Mouse (Mus musculus) ZHBTc4 (cell line): ENCODE results near the gene Nxn.

ENCODE experiments used
- DNase-seq: peaks from one replicate; pipeline ENCODE4 v3.0.0-alpha.2; 2011; ENCODE audit warnings: low read depth, low spot score

Nxn gene

DNA sequence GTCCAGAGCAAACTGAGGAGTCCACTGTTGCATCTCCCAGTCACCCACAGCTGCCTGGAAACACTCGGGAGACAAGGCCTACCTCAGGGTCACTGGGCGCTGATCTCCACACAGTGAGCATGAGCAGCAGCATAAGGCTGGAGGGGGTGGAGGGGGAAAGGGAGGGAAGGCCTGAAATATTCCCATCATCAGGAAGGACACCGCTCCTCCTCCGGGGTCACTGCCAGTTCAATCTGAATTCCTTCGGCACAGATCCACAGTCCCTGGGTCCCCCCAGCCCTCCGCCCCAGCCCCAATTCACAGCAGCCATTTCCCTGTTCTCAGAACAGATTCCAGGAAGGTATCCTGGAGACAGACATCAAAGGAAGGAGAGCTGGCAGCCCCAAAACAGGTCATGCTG lies 35.8 kb downstream of the Nxn start:
- DNase-seq, result no peak

DNA sequence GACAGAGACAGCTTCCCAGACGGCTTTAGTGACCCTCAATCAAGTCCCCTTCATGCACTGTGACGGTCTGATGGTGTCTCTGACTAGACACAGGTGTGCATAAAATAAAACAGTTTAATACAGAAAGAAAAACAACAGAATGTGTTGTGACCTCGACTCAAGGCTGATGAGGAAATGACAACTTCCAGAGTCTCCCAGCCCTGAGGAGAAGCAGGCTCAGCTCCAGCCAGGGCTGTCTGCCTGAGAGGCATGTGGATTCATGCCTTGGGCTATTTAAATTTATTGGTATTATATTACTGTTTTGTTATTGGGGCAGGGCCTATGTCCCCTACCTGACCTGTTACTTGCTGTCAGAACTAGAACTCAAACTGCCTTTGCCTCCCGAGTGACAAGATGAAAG lies 37.5 kb downstream of the Nxn start:
- no peak for DNase-seq

DNA sequence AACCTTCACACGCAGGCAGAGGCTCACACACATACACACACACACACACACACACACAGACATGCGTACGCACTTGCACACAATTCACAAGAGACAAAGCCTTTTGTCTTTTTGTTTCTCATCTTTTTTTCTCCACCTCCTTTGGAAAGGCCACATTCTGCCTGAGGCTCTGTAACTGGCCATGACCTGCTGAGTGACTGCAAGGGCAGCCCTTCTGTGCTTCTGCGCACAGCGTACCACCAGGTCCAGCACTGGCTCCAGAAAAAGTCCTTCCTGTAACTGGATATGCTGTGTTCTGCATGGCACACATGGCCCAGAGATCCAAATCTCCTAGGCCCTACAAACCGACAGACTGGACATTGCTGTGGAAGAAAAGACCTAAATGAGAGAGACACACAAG lies 38.7 kb downstream of the Nxn start:
- DNase-seq, result peak; percentile 45

DNA sequence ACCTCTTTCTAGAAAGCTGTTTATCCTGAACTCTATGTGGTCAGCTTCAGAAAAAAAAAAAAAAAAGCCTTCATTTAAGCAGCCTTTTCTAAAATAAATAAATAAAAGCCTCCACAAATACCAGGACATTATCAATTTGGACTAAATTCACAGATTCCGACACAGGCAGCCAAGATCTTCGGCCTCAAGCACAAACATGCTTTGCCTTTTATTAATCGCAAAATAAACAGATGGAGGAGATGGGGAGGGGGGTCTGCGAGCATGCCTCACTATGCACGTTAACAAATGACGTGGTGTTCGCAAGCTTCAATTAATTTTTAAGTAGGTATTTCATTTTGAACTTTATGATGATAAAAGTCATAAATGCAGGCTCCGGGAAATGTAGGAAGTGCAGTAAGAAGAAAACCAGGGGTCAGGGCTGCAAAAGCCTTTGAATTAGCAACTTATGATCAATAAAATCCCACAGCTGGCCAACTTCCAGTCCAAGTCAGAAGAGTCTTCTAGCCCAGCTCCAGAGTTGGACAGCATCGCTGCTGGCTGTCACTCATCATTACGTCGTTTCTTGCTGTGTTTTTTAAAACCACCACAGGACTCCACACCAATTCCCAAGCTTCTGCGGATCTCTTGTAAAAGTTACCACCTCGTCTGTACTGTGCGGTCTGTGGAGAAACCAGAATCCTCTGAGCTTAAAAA lies 40.2 kb downstream of the Nxn start:
- no peak for DNase-seq

- DNase-seq, result peak; percentile 88
Observed at GRCm38 (mm10) chr11:76357464-76357863, 41.5 kb downstream of the Nxn start.

DNA sequence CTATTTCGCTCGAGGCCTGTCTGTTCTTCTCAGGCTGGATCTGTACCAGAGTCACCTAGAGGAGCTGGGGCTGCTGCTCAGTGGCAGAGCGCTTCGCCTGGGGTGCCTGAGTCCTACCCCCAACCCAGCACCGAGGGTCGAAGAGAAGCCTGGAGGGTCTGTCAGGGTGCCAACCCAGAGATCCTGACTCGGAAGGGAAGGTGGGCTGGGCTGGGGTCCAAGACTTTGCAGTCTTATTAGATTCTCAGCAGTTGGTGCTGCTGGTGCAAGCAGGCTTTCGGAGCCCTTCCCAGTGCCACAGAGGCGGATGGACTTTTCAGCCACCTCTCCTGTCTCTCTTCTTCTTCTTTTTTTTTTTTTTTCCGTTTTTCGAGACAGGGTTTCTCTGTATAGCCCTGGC lies 42.8 kb downstream of the Nxn start:
- DNase-seq, result no peak

DNA sequence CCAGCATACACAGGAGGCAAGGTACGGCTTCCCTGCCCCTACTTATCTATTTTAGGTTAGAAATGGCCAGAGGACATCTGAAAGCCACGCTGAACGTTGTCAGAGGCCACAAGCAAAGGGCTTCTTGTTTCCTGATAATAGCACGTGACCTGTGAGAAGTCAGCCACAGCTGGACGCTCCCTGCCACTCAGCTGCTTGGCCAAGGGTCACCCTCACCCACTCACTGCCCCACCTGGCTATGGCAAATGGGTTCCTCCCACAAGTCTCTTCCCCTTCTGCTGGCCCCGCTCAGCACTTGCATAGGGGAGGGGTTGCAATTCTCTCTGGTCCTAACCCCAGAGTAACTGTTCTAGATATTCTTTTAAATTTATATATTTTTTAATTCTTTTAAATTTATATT lies 43.5 kb downstream of the Nxn start:
- DNase-seq, result no peak

DNA sequence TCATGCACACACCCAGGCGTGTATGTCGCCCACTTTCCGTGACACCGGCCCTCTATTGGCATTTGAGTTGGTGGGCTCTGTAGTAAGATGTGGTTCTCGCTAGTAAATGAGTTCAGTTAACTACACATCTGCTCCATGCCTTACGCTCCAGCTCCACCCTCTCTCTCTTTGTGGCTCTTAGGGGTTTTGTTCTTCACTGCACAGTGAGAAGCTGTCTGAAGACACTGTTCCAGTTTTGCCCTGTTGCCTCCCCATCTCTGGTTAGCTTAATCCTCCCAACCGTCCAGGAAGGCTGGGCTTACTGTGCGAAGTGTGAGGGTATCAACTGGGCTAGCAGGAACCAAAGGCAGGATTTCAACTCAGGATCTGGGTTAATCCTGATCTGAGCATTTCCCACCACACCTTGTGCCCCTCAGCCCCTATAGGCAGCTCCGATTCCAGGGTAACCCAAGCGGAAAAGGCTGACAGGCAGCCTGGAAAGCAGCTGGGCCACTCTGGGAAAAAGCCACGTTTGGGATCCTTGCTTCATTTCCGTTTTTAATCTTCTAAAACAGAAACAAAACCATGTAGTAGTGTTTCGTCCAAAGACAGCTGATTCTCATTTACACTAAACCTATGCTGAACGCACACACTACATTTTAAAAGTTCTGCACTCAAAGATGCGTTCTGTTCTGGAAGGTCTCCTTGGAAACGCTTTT lies 45.9 kb downstream of the Nxn start:
- peak; percentile 57 for DNase-seq

- DNase-seq, result no peak
Observed at GRCm38 (mm10) chr11:76351624-76352011, 47.3 kb downstream of the Nxn start.

DNA sequence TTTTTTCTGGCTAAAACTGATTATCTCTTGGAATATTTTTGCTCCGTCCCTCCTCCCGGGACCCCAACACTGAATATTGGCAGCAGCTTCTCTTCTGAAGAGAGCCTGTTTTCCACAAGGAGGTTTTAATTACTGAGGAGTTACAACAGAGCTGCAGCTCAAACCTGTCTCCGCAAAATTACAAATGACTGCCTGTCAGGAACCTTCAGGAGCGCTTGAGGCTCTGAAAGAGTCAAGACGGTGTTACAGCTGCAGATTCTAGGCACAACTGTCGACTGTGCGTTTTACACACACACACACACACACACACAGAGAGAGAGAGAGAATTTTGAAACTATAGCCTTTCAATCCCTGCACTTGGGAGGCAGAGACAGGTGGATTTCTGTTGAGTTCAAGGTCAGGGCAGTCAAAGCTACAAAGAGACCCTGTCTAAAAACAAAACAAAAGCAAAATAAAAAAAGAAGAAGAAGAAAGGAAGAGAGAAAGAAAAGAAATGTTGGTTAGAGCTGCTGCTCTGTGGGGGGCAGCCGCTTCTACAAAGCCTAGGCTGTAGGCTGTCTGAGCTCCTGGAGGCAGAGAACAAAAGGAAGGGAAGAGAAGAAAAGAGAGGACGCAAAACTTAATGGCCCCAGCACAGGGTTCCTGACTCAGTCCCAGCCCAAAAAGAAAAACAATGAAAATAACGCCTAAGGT lies 47.9 kb downstream of the Nxn start:
- DNase-seq, result peak; percentile 96

- DNase-seq, result no peak
Observed at GRCm38 (mm10) chr11:76349833-76350232, 49.1 kb downstream of the Nxn start.

GRCm38 (mm10) chr11:76347589-76347988 lies 51.4 kb downstream of the Nxn start:
- no peak for DNase-seq

DNA sequence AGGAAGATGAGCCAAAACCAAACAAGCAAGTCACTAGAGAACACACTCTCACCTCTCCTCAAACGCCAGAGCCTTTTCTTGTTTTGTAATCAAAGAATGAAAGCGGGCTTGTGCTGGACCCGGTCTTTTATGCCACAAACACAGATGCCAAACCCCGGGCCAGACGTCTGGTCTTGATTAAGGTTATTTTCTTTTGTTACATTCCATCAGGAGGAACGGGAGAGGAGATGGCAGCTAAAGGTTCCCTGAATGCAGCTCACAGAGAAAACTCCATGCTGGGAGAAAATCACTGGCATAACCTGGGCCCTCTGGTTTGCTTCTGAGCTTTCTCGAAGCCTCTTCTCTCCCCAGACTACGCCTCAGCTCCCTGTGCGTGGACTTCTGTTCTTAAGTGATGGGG lies 55.9 kb downstream of the Nxn start:
- no peak for DNase-seq

DNA sequence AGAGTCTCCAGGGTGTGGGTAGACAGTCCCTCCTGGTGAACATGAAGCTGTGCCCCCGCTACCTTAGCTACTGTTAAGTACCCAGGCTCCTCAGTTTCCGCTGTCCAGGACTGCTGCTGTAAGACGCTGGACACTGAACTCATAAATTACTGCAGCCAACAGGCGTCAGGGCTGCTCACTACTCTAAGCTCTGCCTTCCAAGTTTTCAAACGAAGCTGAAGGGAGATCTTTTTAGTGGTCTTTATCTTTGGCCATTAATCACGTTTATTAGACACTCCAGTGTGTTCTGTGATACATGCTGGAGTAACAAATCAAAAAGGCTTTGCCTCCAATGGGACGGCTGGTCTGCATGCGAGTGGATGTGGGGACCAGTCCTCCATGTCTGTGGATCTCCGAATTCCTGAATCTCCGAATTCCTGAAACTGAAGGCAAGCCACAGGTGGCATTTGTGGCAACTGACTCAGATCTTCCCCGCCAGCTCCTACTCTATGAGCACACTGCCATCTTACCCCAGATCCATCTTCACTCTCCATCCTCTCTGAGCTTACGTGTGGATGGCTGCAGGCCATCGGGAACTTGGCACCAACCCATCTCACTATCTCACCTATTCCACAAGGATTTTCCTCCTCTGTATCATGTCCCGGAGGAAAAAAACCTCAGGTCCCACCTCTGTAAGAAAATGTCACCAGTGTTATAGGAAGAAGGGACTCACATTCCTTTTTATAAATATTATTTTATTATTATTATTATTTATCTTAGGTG lies 56.9 kb downstream of the Nxn start:
- DNase-seq, result no peak

DNA sequence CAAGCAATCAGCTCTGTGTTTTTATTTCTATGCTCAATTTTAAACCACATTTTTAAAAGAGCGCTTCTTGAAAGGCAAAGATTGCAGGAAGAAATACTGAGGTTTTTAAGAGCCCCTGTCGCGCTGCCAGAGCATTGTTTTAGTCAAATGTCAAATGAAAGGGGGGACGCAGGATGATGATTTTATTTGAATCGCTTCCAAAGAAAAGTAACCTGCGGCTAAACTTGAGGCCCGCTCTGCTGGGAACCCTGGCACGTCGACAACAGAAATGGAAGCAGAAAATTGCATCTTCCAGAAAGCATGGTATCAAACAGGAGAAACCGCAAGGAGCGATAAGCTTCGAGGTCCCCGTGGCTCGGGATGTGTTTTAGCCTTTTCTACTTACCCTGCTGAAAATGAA lies 57.8 kb downstream of the Nxn start:
- no peak for DNase-seq

- DNase-seq, result no peak
Observed at GRCm38 (mm10) chr11:76339830-76340229, 59.1 kb downstream of the Nxn start.

GRCm38 (mm10) chr11:76339141-76339540 lies 59.8 kb downstream of the Nxn start:
- DNase-seq, result no peak

- no peak for DNase-seq
Observed at GRCm38 (mm10) chr11:76338656-76339055, 60.3 kb downstream of the Nxn start.

GRCm38 (mm10) chr11:76337764-76338163 lies 61.2 kb downstream of the Nxn start:
- DNase-seq, result peak; percentile 60

DNA sequence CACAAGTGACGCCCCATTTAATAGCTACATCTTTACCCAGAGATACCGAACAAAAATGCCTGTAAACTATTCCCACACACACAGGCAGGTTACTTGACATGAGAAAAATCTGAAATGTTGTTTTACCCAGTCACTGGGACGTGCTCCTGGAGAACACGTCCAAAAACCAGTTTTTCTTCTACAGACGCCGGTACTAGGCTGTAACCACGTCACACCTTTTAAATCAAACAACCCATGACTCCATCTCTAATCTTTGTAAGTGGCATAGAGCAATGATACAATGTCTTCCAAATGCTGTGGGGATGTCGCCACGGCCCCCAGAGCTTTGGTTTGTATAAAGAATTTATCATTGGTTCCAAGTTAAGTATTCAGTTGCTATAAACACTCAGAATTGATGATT lies 61.7 kb downstream of the Nxn start:
- DNase-seq, result no peak

DNA sequence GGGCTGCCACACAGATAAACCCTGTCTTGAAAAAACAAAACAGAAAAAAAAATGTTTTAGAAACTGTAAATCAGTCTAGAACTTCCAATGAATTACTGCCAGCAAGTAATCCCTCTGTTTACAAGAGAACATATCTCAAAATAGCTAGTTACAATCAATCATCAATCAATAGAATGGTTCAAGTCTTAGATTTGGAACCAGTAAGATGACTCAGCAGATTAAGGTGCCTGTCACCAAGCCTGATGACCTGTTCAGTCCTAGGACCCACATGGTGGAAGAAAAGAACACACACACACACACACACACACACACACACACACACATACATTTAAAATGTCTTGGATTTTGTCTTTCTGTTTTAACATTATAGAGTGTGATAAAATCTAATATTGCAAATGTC lies 62.7 kb downstream of the Nxn start:
- DNase-seq, result no peak

DNA sequence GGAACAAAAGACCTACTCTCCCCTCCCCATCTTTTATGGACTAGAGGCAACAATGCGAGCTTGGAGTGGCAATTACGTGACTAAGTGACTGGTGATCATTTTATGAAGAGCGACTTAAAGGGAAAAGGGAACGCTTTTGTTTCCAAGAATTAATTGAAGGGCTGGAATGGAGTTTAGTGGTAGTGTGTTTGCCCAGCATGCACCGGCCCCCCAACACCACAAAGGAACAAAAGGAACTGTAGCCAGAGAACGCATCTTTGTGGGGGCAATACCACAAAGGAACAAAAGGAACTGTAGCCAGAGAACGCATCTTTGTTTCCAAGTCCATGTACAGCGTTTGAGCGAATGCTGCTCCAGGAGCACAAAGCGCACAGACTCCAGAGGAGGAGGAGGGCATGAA lies 64.0 kb downstream of the Nxn start:
- DNase-seq, result no peak
